Mouse (Mus musculus) spleen, adult 2 months (tissue): ENCODE measurements at regions not wholly inside any gene's neighbourhood (a gene's known extent, or its start where the extent isn't known, plus 50 kb on each side); places are given as distances from the start of the nearest gene placed in this dataset.

Experiments
- CTCF ChIP-seq: fragments of 200-500 bp; IDR thresholded peaks from 2 replicates; pipeline ENCODE4 v1.5.1; 2011; ENCODE audit warnings: mild to moderate bottlenecking, inconsistent platforms; ENCODE audit not compliant: insufficient read depth, insufficient read length, insufficient replicate concordance; ENCODE audit errors: extremely low read depth
- POLR2A ChIP-seq: fragments of 200-500 bp; IDR thresholded peaks from 2 replicates; pipeline ENCODE4 v1.6.1; 2011; ENCODE audit warnings: low read depth, low read length, inconsistent platforms

DNA sequence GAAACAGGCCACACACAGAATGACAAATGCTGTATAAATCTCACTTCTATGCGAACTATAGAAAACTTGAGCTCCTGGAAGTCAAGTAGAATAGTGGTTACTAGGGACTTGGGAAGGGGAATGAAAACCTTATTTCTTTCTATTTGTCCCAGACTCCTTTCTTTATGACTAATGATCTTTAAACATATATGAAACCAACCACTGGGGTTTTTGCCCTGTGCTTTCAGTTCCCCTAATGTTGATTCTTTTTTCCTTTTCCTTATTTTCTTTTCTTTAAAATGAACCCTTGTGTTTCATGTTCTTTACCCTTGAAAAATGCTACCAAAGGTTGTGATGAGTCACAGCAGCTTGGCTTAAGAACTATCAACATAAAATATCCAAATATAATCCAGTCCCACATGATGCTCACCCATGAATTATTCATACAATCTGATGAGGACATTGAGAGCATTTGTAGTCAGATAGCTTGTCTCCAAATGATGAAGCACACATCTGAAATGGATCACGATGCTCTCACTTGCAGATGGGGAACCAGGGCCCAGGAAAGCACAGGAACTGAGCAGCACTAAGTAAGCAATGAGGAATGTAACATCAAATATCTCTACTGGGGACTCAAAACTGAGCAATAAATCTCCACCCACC lies 470.2 kb upstream of the Ubash3b start:
- no peak for TF ChIP-seq POLR2A
- TF ChIP-seq CTCF = no peak
